Mouse (Mus musculus): Measurements from ENCODE around the gene Tbc1d16. TPM values are rescaled to one million over a fixed set of nuclear protein-coding genes. Genes with fewer than 3 reads are reported as not detected.

Tbc1d16 gene
- total RNA-seq, 2 experiments from 2014 or later: 25.2 to 34.6 TPM

GRCm38 (mm10) chr11:119228846-119229626 lies 737 bp upstream of the Tbc1d16 start:
- Histone ChIP-seq H3K27ac (no peak overlapping the region), H3K4me3 (peak overlapping the region; percentile 83)
- peak; percentile 57 to 62 for DNase-seq (ENCODE audit: extremely low spot score in 1 of 2, low spot score in 2 of 2)
- no peak for TF ChIP-seq CTCF (IDR thresholded peaks at IDR 0.05)
- intact Hi-C loops (cut with DNase I): no loop called here

- Histone ChIP-seq H3K27ac (peak overlapping the region; percentile 84; the same call in 1 of the 2 replicates), H3K4me3 (peak overlapping the region; percentile 83)
- no peak for TF ChIP-seq CTCF (IDR thresholded peaks at IDR 0.05)
- intact Hi-C loops (cut with DNase I): no loop called here
- no peak for DNase-seq (ENCODE audit: extremely low spot score in 1 of 2, low spot score in 2 of 2)
These were observed 708 bp downstream of the Tbc1d16 start for GRCm38 (mm10) chr11:119227591-119227990.

- no peak for DNase-seq (ENCODE audit: extremely low spot score in 1 of 2, low spot score in 2 of 2)
- no peak for TF ChIP-seq CTCF (IDR thresholded peaks at IDR 0.05)
- Histone ChIP-seq H3K4me3 (no peak overlapping the region), H3K27ac (no peak overlapping the region)
- intact Hi-C loops (cut with DNase I): no loop called here
These were observed 2.7 kb downstream of the Tbc1d16 start for GRCm38 (mm10) chr11:119225634-119226033.

- intact Hi-C loops (cut with DNase I): no loop called here
- Histone ChIP-seq H3K27ac (no peak overlapping the region), H3K4me3 (no peak overlapping the region)
- DNase-seq (ENCODE audit: extremely low spot score in 1 of 2, low spot score in 2 of 2): no peak
- no peak for TF ChIP-seq CTCF (IDR thresholded peaks at IDR 0.05)
These were observed 3.4 kb downstream of the Tbc1d16 start for GRCm38 (mm10) chr11:119224926-119225325.

GRCm38 (mm10) chr11:119223124-119223890 lies 5.0 kb downstream of the Tbc1d16 start:
- no peak for TF ChIP-seq CTCF (IDR thresholded peaks at IDR 0.05)
- intact Hi-C loops (cut with DNase I): no loop called here
- no peak overlapping the region for H3K27ac ChIP-seq
- no peak overlapping the region for H3K4me3 ChIP-seq
- DNase-seq (ENCODE audit: extremely low spot score in 1 of 2, low spot score in 2 of 2): no peak

GRCm38 (mm10) chr11:119221812-119222510 lies 6.3 kb downstream of the Tbc1d16 start:
- TF ChIP-seq CTCF (IDR thresholded peaks at IDR 0.05): no peak
- DNase-seq (ENCODE audit: extremely low spot score in 1 of 2, low spot score in 2 of 2): no peak
- Histone ChIP-seq H3K4me3 (no peak overlapping the region), H3K27ac (no peak overlapping the region)
- intact Hi-C loops (cut with DNase I): no loop called here

GRCm38 (mm10) chr11:119219816-119220465 lies 8.4 kb downstream of the Tbc1d16 start:
- Histone ChIP-seq H3K4me3 (peak overlapping the region; percentile 3; the same call in 1 of the 2 replicates), H3K27ac (no peak overlapping the region; the same call in 1 of the 2 replicates)
- intact Hi-C loops (cut with DNase I): no loop called here

GRCm38 (mm10) chr11:119217861-119218260 lies 10.4 kb downstream of the Tbc1d16 start:
- TF ChIP-seq CTCF (IDR thresholded peaks at IDR 0.05): no peak
- H3K4me3 ChIP-seq: no peak overlapping the region
- DNase-seq (ENCODE audit: extremely low spot score in 1 of 2, low spot score in 2 of 2): no peak
- intact Hi-C loops (cut with DNase I): no loop called here
- no peak overlapping the region for H3K27ac ChIP-seq

More at GRCm38 (mm10) chr11:119219816-119220465, 8.4 kb downstream of the Tbc1d16 start:
- TF ChIP-seq CTCF (IDR thresholded peaks at IDR 0.05): no peak; the same call in 1 of the 2 replicates
- peak; percentile 56 to 67 for DNase-seq (ENCODE audit: extremely low spot score in 1 of 2, low spot score in 2 of 2)

GRCm38 (mm10) chr11:119215905-119216507 lies 12.3 kb downstream of the Tbc1d16 start:
- H3K27ac ChIP-seq: peak overlapping the region; percentile 69; the same call in 1 of the 2 replicates
- intact Hi-C loops (cut with DNase I): no loop called here
- TF ChIP-seq CTCF (IDR thresholded peaks at IDR 0.05): no peak
- DNase-seq (ENCODE audit: extremely low spot score in 1 of 2, low spot score in 2 of 2): no peak
- no peak overlapping the region for H3K4me3 ChIP-seq

GRCm38 (mm10) chr11:119215038-119215904 lies 13.0 kb downstream of the Tbc1d16 start:
- H3K4me3 ChIP-seq: no peak overlapping the region; the same call in 1 of the 2 replicates
- TF ChIP-seq CTCF (IDR thresholded peaks at IDR 0.05): no peak; the same call in none of the 2 replicates
- peak overlapping the region; percentile 69 for H3K27ac ChIP-seq
- no peak for DNase-seq (ENCODE audit: extremely low spot score in 1 of 2, low spot score in 2 of 2)
- intact Hi-C loops (cut with DNase I): no loop called here

Data from left cerebral cortex, adult 2 months (tissue).